Mouse (Mus musculus) erythroblast, adult 5-6 weeks (primary cell): ENCODE measurements around the gene Gpr107. TPM values are rescaled to one million over a fixed set of nuclear protein-coding genes. Genes with fewer than 3 reads are reported as not detected.

Source experiments
- ATAC-seq: replicated peaks from 2 replicates; pipeline ENCODE4 v1.8.0; 2016; ENCODE audit warnings: moderate number of reproducible peaks, mild to moderate bottlenecking, moderate TSS enrichment, inconsistent platforms; ENCODE audit not compliant: poor library complexity, low FRiP score, severe bottlenecking
- total RNA-seq, 2 experiments: library from RNA; stranded (forward) in 1 of 2; stranded (reverse) in 1 of 2; fragments of 150-400 nt in 1 of 2; fragments of 200-764, 138-1000 nt in 1 of 2; gene quantifications; 2 replicates each; pipeline versions ENCODE4 v1.2.3 to v1.2.4; 2015 to 2017; ENCODE audit warnings: low replicate concordance in 2 of 2

Gene Gpr107
- total RNA-seq, 2 experiments from 2014 or later, result 2.5 to 11.7 TPM

DNA sequence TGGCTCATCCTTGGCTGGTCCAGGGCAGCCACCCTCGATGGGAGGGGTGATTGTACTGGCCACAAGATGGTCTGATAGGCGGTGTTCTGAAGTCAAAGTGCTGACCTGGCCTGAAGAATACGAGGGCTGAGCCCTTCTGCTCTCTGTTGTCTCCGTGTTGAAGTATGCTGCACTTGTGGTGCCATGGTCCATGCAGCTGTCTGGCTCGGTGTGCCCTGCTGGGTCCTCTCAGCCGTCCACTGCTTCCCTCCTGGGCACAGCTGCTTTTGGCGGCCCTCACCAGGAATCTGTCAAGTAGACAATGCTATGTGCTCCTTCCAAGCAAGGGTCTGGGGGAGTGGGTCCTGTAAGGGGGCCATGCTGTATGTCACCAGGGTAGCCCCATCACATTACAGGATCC, 68.7 kb downstream of the Gpr107 start:
- ATAC-seq, result no peak

DNA sequence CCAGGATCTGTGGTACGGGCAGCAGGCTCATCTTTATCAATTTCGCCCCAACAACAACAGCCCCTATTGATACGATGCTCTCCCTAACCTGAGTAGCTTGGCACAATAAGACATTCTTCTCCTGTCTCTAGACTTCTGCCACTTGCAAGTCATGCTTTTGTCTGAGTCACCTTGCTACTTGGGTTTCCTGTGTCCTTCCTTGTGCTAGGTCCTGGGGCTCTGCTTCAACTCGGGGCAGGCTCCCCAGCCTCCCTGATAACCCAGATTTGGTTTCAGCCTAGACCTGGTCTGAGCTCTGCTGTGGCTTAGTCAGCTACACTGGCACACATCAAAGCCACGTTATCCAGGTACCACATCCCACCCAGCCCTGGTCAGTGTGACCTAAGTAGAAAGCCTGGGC, 69.5 kb downstream of the Gpr107 start:
- ATAC-seq, result no peak

DNA sequence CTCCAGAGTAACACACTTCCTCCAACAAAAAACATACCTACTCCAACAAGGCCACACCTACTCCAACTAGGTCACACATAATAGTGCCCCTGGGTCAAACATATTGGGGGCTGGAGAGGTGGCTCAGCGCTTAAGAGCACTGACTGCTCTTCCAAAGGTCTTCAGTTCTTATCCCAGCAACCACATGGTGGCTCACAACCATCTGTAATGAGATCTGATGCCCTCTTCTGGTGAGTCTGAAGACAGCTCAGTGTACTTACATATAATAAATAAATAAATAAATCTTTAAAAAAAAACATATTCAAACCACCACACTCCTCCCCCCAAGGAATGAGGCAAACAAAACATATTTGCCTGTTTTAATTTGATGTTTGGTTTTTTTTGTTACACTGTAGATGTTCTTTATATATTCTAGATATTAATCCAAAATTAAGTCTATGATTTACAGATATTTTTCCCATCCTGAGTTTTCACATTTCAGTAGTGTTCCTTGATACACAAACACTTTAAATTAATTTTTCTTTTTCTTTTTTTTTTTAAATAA, 76.7 kb downstream of the Gpr107 start:
- no peak for ATAC-seq

DNA sequence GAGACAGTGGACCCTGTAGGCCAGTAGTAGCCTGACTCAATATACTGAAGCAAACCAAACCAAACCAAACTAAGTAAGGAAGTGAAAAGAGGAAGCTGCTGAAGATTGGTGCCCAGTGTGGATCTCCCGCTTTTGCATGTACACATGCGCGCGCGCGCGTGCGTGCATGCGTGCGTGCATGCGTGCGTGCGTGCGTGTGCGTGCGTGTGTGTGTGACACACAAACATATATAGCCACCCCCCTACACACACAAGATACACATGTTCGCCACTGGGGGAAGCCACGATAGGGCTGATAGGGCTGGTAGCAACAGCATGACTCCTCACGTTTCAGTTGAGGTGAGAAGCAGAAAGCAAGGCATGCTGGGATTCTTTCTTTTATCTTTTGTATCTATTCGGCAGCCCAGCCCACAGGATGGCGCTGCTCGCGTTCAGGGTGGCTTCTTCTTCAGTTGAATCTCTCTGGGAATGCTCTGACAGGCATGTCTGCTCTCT, 87.1 kb downstream of the Gpr107 start:
- ATAC-seq, result no peak

DNA sequence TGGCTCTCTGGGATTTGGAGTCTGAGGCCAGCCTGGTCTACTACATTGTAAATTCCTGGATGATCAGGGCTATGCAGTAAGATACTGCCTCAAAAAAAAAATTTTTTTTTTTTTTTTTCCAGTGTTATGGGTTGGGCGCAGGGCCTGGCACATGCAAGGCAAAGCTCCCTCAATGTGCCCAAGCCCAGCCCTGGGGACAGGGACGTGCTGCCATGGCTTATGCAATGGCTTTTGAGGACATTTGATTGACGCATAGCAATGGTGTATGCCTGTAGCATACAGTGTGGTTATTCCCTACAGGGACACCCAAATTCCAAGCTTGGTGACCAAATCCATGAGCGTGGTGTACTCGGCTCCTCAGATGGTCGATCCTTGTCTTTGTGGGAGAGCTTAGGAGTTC, 87.7 kb downstream of the Gpr107 start:
- ATAC-seq, result no peak

DNA sequence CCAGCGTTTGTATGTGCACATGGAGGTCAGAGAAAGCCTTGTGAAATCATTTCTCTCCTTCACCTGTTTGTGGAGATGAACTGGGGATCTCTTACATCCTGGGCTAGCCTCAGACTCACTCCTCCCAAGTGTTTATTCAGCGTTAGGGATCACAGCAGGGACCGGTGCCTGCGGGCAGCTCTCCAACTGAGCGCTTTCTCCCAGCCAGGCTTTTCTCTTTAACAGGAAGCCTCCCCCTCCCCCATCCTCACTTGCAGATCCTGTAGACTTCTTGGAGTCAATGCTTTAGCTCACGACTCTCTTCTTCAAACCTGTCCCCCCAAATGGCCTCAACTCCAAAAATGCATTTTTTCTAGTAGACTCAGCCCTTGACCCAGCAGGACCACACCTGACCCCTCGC, 89.5 kb downstream of the Gpr107 start:
- no peak for ATAC-seq

DNA sequence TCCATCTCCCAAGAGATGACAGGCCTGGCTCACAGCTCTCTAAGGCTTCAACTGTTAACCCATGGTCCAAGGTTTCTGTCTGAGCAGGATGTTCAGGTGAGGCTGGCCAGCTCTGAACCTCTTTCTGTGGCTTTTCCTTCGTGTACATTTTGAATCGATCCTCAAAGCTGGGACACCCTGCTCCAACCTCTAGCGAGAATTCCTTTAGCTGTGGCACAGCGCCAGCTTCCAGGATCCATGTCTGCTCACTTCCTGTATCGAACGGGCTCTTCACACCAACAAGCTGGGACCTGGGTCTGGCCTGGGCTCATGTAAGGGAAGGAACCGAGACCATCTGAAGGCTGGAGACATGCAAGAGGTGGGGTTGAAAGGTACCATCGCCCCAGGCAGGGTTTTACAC, 92.1 kb downstream of the Gpr107 start:
- no peak for ATAC-seq

DNA sequence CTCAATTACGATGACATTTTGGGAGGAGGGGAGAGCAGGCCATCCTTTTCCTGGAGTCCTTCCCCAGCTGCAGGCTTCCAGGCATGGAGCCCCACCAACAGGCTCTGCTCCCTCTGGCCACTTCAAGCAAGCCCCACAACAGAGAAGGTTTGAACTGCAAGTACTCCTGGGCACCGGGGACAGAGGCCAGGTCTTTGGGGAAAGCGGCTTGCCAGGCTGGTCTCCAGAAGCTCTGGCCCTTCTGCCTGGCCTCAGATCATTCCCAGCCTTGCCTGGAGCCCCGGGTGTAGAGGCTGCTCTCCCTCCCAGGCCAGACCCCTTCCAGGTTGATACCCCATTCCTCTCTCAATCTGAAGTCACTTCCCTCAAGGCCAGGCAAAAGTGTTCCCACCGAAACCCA, 92.9 kb downstream of the Gpr107 start:
- no peak for ATAC-seq

DNA sequence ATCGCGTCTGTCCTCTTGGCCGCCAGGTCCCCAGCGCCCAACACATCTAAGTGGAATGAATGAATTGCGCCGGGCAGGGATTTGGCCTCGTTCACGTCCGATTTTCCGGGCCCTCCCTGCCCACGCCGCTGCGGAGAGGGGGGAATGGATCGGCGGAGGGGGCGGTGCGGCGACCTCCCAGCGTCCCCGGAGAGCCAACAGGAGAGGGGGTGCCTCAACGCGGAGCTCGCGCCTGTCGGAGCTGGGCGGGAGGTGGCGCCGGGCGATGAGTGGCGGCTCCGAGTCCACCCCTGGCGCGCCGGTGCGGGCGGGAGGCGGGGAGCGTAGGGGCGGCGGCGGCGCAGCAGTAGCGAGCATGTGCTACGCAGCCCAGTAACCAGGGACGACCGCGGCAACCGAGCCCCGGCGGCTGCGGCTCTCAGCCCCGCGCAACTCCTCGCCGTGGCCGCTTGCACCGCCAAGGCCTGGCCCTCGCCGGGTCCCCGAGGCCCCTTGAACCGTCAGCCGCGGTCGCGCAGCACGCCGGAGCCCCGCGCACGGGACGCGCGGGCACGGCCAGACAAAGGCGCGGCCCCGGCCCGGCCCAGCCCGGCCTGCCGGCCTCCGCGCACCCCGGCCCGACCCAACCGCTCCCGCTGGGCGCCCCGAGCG, 93.5 kb downstream of the Gpr107 start, which contains the start of gene Ncs1:
Gene Ncs1, plus strand, starts transcription at position 333 of the 651 bp plus-strand sequence.
- ATAC-seq, result no peak

DNA sequence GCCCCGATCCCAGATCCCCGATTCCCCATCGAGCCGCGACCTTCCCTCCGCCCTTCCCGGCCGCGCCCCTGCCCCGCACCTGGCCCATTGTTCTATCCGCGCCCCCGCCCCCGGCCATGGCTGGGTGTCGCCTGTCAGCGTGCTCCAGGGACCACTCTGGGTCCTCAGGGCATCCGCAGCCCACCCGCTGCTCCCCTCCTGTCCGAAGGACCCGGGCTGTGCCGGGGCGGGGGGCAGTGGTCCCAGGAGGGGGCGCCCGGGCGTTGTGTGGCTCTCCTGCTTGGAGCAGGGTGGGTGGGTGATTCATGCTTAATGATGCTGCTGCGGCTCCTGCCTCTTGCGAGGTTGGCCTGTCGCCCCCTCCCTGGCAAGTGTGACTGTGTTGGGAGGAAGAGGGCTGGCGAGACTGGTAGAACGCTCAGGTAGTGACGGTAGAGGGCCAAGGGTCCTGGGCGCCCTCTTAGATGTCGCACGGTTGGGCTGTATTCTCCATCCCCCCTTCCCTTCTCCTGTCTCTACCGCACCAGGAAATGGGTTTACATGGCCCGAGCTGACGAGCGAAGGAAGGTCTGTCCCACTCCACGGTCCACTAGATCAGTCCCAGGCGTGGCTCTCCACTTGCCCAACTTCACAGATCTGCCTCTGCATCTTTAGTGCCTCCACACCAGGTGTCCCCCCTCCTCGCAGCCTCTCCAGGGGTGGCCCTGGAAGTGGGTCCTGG, 94.3 kb downstream of the Gpr107 start:
- ATAC-seq, result no peak

DNA sequence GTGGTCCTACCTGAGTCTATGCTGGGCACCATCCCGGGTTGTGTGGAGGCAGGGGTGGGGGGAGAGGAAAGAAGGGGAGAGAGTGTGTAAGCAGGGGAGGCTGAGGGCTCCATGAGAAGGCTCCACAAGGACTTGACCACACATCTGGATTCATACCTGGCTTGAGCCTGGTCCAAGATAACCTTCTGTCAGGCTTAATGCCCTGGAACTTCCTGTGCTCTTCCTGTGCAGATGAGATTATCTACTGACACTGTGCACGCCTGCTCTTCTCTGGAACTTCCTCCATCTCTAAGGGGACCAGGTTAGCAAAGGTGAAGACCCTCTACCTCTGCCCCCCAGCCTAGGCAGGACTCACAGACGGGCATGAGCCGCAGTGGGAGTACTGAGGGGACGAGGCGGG, 96.7 kb downstream of the Gpr107 start:
- ATAC-seq, result no peak

DNA sequence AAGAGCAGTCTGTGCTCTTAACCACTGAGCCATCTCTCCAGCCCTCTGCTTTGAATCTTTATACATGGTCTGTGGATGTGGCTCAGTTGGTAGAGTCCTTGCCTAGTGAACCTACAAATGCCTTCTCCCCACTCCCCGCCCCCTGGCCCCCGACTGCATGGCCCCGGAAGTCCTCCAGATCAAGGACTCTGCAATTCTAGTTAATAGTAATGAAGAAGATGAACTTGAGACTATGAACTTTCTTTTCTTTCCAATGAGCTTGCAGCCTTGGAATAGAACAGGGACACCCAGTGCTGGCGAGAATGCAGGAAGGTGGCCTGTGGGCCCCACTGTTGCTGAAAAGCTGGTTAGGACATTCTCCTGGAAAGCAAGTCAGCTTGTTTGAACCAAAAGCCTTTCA, 100.1 kb downstream of the Gpr107 start:
- ATAC-seq, result no peak

DNA sequence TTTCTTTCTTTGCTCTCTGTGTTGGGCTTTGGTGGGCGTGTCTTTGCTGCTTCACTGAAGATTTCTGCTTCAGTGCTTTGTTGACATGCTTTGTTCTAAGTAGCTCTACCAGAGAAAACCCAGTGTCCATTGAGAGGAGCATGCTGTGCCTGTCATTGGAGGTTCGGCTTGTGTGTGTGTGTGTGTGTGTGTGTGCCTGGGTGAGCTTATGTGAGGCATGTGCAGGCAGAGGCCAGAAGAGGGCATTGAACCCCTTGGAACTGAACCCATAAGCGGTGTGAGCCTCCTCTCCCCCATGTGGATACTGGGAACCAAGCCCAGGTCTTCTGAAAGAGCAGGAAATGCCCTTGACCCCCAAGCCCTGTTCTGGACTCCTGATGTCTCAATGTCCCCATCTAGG, 101.3 kb downstream of the Gpr107 start:
- ATAC-seq, result no peak

DNA sequence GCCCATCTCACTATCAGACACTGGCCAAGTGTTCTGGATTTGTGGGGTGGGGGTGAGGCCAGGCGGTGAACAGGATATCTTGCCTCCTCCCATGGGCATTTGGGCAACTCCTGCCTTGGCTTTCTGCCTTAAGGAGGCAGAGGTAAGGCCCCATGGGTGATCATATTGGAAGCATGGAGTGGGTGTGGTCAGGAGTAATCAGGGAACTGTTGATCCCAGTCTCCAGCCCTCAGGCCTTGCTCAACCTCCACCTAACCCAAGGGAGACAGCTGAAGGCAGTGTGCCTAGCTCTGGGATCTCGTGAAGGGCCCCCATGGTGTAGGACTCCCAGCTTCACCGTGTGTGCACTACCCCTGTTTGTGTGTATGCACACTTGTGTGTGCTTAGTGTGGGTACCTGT, 102.7 kb downstream of the Gpr107 start:
- no peak for ATAC-seq

DNA sequence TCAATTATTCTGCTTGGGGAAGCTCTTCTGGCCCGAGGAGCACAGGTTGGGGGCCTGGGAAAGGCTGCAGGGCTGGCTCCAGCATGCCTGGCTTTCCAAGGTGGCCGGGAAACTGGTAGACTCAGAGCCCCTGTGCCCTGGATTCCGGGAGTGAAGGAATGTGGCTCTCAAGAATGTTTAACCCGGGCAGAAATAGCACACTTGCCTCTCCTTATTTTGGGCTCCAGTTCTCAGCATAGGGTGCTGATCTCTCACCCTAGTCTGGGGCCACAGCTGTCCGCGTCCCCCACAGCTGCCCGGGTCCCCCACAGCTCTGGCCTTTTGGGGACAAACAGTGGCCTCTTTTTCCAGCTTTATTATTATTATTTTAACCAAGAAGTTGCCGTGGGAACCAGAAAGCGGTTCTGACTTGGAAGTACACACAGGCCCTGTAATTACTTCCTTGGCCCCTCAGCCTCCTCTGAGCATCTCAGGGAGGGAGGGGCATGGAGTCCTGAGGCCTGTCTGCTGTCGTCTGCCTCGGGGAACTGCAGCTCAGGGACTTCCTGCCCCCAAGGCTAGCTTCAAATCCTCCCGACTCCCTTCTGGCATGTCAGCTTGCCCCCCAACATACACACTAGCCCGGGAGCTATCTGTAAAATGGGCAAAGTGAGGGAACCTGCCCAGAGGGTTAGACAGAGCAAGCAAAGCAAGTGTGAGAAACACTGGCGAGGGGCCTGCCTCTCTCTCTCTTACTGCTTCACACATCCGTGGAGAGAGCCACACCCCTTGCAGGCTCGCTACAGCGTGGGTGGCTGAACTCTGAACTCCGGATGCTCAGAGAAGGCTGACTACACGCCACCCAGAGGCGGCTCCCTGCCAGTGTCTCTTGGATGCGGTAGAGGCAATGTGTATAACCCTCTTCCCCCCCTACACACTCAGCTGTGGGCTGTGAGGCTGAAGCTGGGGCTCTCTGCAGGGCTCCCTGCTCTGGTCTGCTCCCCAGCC, 104.1 kb downstream of the Gpr107 start:
- no peak for ATAC-seq

DNA sequence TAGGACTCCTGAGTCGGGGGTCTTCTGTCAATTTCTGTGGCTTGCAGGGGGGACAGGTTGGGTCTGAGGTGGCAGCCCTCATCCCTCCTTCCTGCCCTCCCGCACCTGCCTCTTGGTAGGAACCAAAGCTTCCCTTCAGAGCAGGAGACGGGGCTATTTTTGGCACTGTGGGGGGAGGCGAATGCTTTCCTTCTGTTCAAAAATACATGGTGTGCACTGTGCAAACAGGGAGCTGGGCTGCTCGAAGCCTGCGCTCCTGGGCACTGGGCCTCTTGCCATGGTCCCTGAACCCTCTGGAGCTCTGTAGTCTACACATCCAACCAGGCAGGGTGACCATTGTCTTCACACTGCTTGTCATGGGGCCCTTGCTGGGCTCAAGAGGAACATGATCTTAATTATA, 105.0 kb downstream of the Gpr107 start:
- no peak for ATAC-seq

DNA sequence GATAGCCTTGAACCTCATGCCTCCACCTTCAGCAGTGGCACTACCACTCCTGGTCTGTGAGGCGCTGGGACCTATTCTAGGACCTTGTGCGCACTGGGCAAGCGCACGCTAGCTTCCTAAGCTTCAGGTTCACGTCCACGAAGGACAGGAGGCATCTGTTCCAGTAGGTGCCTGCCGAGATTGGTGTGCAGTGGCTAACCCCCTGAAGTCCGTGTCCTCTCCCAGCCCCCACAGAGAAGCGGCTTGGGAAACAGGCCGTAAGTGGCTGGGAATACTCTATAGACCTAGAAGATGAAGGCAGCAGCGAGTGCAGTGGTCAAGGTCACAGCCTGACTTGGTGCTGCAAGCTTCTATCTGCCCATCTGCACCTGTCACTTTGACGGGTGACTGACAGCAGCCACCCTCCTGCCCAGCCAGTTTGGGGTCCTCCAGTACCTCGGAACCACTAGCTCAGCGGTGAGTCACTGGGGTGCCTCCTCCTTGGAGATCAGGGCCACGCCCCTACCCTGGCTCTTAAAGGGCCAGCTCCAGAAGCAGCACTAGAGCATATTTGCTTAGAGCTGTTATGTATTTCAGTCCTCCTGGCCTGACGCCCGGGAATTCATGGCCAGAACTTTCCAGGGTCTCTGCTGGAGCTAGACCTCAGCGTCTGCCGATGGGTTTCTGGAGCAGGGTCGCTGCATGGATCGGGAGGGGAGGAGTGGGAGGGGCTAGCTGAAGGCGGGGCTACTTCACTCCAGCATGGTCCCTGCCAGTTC, 106.7 kb downstream of the Gpr107 start:
- ATAC-seq, result no peak

DNA sequence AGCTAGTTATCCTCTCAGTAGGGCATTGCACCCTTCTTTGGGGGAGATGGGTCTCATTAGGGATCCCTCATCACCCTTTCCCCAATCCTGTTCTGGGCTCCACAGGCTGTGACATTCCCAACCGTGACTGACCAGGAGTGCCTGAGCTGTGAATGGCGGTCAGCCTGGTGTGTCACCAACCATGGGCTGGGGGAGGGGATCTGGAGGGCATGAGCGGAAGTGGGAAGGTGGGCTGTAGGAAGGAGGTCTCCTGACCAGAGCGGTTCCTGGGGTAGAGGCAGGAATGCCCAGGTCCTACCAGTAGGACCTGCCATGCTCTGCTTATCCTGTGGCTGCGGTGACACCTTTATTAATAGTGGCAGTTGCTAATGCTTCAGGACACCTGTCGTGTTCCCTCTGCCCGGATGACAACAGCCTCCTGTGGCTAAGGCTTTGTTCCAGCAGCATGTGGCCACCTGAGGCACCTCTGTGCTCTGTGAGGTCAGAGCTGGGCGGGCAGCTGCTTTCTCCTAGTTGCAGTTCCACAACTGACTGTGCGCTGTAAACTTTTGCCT, 107.3 kb downstream of the Gpr107 start:
- ATAC-seq, result no peak

DNA sequence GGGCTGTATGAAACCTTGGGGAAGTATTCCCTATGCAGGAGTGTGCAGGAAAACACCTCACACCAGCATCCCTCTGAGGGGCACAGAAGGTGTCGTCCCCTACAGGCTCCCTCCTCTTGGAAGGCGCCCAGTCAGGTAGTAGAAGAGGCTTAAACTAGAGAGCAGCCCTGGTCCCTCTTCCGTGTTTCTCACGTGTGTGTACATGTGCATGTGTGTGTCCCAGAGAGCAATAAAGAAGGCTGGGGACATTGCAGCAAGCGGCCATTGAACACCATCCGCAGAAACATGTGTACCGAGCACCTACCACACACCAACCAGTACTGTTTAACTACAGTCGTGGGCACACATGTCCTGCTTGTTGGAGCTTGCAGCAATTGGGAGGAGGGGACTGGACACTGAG, 108.4 kb downstream of the Gpr107 start:
- ATAC-seq, result no peak
